Mouse (Mus musculus) spleen, embryonic (tissue): ENCODE measurements around the gene Timmdc1.

Source experiments
- CTCF ChIA-PET: fragments of 350-600 bp; sonication (Branson Sonifier 250); formaldehyde crosslinking; loops from one replicate; lab custom pipeline; 2022; lab: Charles Lee

Timmdc1 gene

GRCm38 (mm10) chr16:38467091-38467916, 55.2 kb downstream of the Timmdc1 start:
- CTCF ChIA-PET: no interaction called here

DNA sequence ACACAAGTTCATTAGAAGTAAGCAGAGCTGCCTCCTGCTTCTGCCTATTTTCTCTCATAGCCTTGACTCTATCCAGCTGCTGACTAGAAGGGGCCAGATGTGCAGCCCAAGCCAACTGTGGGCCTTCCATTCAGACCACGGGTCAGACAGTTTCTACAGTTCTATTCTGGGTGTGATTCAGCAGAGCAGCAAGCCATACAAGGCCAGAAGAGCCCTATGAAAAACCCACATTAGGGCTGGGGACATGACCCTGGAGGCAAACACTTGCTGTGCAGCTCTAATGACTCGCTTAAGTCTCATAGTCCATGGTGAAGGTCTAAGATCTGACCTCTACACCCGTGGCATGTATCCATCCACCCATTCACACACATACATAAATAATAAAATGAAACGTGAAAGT, 56.4 kb downstream of the Timmdc1 start:
- CTCF ChIA-PET: no interaction called here

DNA sequence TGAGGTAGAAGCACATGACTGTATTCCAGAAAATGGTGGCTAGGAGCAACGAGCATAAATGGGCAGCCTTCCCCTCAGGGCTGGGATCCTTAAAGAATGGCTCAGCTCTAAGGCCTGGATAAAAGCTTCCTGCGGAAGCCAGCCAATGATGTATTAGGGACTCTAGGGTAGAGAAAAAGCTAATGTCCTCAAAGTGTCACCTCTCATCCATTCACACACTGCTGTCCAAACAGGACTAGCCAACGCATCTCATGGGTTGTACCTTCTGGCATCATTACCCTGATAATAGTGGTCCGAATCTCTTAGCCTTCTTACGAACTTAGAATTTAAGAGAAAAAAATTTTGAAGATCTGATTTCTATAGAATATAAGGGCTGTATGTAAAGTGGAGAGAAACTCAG, 59.2 kb downstream of the Timmdc1 start:
- CTCF ChIA-PET: no interaction called here

- CTCF ChIA-PET: interaction anchor here (0.7 kb wide), 1 partner anchor 26 kb away, joined by 3 read pairs; no protein-coding TSS in a partner anchor
Measured at GRCm38 (mm10) chr16:38462161-38462560, 60.3 kb downstream of the Timmdc1 start.

DNA sequence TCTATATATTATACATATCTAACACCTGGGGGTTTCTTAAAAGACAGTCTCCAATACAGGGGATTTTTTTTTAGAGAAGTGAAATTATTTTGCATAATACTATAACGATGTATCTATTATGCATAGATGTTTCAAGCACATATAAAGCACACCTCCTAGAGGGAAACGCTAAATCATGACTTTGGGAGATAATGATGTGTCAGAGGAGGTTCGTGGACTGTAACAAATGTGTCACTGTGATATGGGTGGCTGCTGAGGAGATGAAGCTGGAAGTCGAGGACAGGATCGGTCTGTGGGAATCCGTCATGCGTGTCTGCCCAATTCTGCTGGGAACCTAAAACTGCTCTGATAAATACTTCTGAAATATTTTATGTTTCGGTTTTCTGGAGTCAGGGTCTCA, 60.7 kb downstream of the Timmdc1 start:
- CTCF ChIA-PET: interaction anchor here (0.7 kb wide), 1 partner anchor 27 kb away, joined by 3 read pairs; no protein-coding TSS in a partner anchor

- CTCF ChIA-PET: no interaction called here
Measured at GRCm38 (mm10) chr16:38459990-38460389, 62.5 kb downstream of the Timmdc1 start.

GRCm38 (mm10) chr16:38458600-38459280, 63.7 kb downstream of the Timmdc1 start:
- CTCF ChIA-PET: no interaction called here

- CTCF ChIA-PET: interaction anchor here (0.7 kb wide), 1 partner anchor 78 kb away, joined by 3 read pairs; no protein-coding TSS in a partner anchor
Measured at GRCm38 (mm10) chr16:38456812-38457567, 65.5 kb downstream of the Timmdc1 start.

DNA sequence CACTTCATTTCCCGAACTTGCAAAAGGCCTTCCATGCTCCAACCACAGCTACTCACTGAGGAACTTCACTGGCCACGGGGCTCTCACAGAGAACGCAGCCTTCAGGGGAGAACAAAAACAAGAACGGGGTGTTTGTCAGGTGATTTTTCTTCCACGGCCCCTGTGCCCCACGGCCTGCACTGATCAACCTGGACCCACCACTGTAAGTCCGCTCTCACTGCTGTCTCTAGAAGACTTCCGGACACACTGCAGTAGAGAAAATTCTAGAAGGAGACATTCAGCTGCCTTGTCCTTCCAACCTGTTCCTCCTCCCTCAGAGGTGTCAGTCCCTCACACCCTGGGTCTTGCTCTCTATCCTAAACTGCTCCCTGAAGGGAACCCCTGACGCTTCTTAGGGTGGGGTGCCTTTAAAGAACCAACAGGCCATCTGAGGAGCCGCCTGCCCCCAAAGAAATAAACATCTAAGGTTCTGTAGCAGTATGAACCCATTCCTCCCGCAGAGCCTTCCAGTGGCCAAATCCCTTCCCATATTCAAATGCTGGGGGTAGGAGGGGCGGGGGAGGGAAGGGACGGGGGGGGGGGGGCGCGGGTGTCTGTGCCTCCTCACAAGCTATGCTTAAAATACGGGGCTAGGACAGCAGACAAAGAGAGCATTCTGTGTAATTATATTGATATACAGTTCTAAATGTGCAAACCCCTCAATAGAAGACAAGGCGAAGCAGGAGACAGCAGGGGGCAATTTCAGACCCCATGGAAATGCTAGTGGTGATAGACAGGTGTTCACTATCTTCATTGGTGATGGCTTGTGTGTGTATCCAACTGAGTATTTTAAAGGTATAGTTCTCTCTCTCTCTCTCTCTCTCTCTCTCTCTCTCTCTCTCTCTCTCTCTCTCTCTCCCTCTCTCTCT, 66.7 kb downstream of the Timmdc1 start, which contains the start of gene Cd80:
TSS of gene Cd80 (plus strand) at position 51 of the 908 bp plus-strand sequence.
- CTCF ChIA-PET: no interaction called here

DNA sequence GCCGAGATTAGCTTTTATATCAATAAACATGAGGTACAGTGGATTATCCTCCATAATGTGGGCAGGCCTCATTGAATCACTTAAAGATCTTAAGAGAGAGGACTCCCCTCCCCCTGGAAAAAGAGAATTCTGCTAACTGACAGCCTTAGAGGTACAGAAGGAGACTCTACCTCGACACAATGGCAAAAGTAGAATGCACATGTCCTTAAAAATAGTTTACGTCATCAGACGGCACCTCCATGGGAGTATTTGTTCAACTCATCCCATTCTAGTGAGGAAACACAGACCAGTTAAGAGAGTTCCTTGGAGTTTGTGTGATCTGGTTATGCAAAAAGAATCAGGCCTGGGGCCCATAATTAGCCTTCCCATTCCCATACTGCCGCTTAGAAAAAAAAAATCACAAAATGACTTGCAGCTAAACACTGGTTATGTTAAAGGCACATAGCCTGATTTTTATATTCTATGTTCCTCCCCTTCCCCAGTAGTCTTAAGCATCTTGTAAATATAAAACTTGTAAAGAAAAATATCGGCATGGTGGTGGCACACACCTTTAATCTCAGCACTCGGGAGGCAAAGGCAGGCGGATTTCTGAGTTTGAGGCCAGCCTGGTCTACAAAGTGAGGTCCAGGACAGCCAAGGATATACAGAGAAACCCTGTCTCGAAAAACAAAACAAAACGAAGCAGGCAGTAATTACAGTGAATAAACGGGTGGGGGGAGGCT, 67.8 kb downstream of the Timmdc1 start:
- CTCF ChIA-PET: no interaction called here

GRCm38 (mm10) chr16:38453952-38454351, 68.5 kb downstream of the Timmdc1 start:
- CTCF ChIA-PET: no interaction called here

DNA sequence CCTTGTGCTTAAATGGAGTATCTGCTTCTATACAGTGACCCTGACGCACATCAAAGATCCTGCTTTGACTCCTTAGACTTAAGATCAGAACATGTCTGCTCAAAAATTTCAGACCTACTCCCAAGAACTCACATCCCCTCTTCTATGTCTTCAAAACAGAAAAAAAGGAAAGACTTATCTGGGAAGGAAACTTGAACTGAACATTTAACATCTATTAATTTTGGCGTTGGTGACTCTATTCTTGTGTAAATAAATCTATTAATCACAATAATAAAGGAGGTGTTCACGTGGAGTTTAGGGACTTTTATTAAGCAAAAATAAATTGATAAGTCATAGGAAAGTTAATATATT, 69.3 kb downstream of the Timmdc1 start:
- CTCF ChIA-PET: no interaction called here

- CTCF ChIA-PET: no interaction called here
Measured at GRCm38 (mm10) chr16:38452442-38453202, 69.8 kb downstream of the Timmdc1 start, which contains the start of gene Adprh. Gene Adprh (minus strand): TSS chr16:38452703.

GRCm38 (mm10) chr16:38451421-38452205, 70.8 kb downstream of the Timmdc1 start:
- CTCF ChIA-PET: no interaction called here

DNA sequence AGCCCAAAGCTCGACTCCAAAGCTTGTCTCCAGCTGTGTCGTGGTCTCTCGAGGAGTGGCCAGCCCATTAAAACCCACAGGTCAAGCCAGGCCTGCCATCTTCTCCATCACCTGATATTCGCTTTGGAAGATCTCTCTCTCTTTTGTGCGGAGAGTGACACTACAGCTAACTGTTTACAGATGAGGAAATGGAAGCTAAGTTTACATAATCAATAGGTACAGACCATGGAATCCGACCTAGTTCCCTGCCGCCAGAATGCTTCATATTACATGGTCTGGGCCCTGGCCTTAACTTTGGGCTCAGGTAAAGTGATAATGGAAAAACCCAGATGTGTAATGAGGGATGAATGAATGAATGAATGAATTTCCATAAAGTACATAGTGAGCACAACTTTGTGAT, 71.8 kb downstream of the Timmdc1 start:
- CTCF ChIA-PET: no interaction called here

DNA sequence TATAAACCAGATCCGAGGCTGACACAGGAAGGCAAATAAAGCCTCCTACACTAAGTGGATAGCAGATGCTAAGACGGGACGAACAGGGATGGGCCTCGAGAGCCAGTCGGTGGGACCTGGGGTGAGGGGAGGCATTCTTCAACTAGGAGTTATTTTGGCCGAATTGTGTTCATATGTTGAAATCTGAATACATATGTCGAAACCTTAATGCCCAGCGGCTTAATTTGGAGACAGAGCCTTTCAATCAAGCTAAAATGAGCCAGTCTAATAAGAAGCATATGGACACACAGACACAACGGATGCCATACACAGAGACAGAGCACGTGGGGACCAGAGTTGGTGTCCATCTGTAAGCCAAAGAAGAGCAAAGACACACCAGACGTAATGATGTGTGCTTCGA, 74.0 kb downstream of the Timmdc1 start:
- CTCF ChIA-PET: no interaction called here
